Mouse (Mus musculus): Measurements from ENCODE around the gene Bax.

Gene Bax

DNA sequence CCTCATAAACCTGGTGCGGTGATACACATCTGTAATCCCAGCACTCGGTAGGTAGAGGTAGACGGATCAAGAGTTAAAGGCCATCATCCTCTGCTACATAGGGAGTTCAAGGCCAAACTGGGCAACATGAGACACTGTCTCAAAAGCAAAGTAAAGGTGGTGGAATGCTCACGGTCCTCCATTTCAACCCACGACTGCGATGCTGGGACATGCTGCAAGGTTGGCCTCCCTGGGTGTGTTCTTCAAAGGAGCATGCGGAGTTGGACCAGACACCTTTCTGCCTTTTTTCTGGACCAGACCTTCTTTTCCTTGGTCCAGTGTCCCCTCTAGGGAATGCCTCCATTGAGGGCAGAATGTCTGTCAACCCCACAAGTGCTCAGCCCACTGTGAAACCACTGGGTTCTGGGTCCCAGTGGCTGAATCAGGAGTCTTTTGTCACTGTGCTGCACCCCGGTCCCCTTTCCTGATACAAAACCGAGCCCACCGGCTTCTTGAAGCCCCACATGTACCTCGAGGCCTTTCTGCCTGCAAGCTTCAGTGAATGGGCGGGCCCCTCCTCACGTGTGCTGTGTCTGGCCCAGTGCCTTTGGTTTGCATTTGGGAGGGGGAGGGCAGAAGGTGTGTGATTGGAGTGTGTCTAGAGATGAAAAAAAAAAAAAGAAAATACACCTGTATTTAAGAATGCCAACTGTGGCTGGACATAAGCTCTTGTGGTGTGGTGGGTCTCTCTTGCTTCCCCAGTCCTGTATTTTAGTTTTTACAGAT, 10.6 kb downstream of the Bax start:
- DNase-seq: peak; percentile 5

DNA sequence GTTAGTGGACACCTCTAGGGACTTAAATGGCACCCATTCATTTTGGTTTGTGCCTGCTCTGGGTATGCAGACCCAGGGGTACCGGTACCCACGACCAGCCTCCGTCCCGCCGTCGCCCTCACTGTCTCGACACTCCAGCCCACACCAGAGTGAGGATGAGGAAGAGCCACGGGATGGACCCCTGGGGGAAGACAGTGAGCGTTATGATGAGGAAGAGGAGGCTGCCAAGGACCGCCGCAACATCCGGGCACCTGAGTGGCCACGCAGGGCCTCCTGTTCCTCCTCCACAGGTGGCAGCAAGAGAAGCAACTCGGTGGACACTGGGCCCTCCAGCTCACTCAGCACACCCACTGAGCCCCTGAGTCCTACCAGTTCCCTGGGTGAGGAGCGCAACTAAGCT, 11.7 kb downstream of the Bax start:
- no peak for DNase-seq

DNA sequence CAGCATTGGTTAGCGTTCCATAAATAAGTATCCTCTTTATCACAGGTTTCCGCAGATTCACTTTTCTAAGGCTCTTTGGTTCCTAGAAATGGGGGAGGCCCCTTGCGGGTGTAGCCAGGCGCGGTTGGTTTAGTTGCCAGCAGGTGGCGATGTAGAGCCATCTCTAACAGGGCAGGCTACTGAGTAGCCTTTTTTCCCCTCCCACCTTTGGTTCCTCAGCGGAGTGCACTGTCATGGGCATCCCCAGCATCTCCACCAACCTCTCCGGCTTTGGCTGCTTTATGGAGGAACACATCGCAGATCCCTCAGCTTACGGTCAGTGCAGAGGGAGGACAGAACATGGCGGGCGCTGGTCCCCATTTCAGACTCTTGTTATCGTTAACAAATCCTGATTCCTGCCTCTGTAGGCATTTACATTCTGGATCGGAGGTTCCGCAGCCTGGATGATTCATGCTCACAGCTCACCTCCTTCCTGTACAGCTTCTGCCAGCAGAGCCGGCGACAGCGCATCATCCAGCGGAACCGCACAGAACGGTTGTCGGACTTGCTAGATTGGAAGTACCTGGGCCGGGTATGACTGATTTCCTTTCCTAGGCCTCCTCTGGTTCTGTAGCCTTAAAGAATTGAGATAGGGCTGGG, 15.2 kb downstream of the Bax start:
- DNase-seq: peak; percentile 90

DNA sequence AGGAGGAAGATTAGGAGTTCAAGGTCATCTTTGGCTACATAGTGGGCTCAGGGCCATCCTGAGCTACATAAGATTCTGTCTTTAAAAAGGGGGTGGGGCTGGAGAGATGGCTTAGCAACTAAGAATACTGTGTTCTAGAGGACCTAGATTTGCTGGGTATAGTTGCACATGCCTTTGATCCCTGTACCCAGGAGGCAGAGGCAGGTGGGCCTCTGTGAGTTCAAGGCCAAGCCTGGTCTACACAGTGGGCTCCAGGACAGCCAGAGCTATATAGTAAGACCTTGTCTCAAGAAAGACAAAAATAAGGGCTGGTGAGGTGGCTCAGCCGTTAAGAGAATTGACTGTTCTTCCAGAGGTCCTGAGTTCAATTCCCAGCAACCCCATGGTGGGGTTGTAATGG, 16.7 kb downstream of the Bax start:
- no peak for DNase-seq

DNA sequence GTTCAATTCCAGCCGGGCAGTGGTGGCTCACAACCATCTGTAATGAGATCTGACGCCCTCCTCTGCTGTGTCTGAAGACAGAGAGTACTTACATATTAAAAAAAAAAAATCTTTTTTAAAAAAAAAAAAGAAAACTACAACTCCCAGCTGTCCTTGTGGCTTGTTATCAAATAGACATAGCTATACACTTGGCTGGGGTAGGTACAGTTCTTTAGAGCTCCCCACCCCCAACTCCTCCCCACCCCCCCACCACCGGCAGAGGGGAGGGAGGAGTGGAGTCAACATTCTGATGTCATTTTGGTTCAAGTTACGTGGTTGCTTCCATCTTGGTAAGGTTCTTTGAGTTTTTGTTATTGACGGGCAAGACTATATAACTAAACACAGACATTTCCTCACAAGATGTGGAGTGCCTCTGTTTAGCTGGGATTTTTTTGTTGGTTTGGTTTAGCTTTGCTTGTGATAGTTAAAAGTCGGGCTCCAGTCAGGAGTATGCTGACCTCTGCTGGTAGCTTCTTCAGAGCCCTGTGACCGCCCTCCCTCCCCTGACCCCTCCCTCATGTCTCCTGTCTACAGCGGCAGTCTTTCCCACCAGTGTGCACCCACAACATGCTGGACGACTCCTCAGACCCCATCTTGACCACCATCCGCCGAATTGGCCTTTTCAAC, 19.2 kb downstream of the Bax start:
- DNase-seq: peak; percentile 52

DNA sequence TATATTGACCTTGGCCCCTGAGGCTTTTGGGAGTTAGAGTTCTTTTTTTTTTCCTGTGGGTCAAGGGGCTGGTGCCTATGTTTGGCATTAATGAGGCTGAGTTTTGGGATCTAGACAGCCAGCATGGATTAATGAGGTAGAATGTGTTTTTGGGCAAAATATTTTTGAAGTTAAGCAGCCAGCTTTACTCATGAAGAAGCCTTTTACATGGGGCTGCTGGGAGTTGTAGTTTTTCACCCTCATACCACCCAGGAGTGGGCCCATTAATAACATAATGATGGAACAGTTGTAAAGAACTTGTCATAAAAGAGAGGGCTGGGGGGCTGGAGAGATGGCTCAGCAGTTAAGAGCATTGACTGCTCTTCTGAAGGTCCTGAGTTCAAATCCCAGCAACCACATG, 20.1 kb downstream of the Bax start:
- DNase-seq: no peak

DNA sequence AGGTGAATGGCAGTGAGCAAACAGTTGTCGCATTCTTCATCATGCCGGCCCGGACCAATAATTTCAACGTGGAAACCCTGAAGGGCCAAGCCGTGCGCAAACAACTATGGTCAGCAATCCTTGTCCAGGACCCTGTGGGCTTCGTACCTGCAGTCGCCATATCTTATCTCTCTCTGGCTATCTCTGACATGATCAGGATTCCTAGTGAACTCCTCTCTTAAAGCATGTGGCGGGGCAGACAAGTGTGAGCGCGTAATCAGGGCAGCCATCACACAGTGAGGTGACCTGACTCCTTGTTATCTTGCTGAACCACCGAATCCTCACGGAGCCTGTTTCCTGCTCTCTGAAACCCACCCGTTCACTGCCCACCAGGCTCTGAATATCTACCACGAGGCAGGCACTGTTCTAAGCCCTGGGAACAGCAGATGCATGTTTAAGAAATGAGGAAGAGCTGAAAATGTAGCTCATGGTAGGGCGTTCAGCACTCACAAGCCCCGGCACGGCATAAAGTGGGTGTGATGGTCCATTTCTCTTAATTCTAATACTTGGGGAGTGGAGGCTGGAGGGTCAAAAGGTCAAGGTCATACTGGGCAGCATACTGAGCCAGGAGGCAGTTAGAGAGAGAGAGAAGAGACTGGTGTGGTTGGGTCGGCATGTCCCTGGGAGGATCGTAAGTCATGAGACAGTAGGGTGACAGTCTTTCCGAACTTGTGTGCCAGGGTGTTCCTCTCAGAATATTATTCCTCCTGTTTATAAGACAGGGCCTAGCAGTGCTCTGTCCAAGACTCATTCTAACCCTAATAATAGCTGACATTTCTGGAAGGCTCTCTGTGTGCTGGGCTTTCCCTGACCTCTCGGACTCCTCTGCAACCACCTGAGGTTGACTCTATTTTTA, 22.9 kb downstream of the Bax start:
- no peak for DNase-seq

DNA sequence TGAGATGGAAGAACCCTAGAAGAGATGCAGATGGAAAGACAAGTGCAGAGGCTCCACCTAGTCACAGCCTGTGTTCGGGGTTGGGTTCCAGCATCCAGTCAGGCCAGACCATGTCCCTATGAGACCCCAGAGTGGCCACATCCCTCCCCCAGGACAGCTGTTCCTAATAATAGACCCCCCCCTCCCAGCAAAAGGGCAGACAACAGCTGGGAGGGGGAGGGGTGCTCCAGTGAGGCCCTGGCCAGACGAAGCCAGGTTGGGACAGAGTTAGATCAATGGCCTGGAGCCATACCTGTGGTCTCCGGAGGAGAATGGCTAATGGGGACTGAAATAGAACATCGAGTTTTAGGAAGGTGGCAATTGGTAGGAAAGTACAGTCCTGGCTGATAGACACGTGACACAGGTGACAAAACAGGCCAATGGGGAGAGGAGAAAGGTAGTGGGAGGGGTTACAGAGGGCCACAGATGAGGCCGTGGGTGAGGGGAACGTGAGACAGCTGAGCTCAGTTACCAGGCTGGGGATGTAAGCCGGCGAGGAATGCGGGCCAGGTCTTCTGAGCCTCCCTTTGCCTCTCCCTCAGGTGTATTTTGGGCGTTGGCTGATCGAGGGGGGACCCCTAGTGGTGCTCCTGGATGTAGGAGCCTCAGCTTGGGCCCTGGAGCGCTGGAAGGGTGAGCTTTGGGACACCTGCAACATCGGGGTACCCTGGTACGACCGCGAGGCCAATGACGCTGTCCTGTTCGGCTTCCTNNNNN, 29.0 kb downstream of the Bax start, which contains the start of gene Ruvbl2:
Ruvbl2 (minus strand) TSS at position 576 of the 756 bp plus-strand sequence.
- peak; percentile 33 for DNase-seq

DNA sequence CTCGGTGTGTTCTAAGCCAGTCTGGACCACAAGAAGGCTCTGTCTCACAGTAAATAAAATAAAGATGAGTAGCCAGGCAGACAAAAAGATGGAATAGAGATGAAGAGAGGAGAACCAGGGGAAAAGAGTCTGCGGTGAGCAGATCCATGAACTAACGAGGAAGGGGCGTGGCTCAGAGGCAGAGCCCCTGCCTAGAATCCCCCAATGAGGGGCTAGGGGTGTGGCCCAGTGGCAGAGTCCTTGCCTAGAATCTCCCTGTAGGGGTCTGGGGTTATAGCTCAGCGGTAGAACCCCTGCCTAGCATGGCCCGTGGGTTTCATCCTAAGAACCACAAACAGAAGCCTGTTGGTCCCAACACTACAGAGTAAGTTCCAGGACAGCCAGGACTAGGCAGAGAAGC, 29.7 kb downstream of the Bax start:
- DNase-seq: no peak

DNA sequence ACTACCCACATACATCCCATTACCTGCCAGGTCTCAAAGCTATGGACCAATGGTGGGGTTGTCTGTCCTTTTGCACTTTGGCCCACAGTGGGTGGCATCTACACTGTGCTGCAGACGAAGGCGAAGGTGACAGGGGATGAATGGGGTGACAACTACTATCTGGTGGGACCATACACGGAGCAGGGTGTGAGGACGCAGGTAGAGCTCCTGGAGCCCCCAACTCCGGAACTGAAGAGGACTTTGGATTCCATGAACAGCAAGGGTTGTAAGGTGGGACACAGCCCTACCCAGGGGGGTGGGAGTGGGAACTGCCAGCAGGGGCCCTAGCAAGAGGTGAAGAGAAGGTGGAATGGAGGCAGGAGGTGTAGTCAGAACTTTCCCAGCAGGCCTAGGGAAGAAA, 30.3 kb downstream of the Bax start:
- no peak for DNase-seq

DNA sequence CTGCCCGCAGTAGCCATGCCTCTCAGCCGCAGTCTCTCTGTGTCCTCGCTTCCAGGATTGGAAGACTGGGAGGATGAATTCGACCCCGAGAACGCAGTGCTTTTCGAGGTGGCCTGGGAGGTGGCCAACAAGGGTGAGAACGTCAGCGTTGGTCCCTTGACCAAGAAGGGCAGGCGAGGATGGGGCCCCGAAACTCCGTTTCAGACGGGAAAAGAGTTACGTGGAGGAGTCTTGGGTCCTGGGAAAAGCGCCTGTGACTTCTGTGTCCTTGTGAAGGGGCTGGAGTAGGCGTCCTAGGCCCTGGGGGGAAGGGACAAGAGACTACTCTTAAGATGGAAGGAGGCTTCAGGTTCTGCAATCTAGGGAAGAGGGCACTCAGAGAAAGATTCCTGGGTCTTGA, 31.7 kb downstream of the Bax start:
- no peak for DNase-seq

DNA sequence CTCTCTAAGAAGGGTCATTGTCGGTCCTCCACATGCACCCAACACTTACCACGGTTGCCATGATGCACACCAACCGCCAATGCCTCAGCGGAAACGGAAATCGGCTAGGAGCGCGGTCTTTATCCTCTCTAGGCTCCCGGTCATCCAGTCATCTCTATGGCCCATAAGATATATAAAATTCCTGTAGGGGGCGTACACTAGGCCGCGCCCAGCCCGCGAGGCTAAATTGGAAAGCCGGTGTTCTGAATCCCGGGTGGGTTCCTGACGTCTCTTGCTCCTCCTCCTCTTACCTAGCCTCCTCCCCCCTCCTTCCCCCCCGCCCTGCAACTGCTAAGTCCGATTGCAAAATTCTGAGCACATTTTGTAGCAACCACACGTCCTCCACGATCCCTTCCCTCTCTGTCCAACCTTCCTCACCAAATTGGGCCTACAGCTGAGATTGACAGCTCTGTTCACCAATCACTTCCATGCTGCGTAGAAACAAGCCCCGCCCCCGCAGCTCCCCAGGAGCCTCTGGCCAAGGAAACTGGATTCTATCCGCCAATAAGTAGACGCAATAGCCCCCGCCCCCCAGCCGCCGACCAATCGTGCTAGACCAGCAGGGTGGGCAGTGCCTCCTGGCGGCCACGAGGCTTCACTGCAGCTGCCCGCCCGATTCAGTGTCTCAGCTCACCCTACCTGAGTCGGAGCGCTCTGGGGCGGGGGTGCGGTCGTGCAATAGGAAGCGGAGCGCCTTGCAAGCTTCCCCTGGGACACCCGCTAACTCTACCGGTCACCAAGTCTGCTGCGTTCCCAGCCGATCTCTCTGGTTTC, 32.3 kb downstream of the Bax start, which contains the start of gene Gys1:
Gys1 (plus strand) TSS at position 642 of the 813 bp plus-strand sequence.
- DNase-seq: peak; percentile 100

DNA sequence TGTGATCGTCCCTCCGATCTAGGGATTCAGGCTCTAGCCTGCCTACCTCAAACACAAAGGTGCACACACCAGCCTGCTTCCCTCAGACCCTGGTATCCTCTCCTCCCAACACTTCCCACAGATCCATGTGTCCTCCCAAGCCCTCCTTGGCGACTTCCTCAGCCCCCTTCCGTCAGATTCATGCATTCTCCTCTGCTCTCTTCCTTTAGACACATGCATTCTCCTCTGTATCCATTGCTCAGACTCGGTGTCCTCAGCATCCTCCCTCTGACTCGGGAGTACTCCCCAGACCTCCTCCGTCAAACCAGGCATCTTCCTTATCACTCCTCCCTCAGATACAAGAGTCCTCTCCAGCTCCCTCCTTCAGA, 32.9 kb downstream of the Bax start:
- no peak for DNase-seq

DNA sequence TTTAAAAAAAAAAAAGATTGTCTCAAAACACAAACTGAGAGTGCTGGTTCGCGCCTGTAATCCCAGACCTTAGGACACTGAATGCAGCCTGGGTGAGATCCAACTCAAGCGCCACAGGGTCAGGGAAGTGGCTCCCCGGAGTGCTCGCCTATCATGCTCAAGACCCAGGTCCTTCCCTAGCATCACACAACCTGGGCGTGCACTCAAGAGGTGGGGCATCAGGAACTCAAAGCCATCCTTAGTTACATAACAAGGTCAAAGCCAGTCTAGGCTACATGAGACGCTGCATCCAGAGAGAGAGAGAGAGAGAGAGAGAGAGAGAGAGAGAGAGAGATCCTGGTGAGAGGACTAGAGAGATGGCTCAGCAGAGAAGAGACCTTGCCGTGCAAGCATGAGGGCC, 40.1 kb downstream of the Bax start:
- no peak for DNase-seq

DNA sequence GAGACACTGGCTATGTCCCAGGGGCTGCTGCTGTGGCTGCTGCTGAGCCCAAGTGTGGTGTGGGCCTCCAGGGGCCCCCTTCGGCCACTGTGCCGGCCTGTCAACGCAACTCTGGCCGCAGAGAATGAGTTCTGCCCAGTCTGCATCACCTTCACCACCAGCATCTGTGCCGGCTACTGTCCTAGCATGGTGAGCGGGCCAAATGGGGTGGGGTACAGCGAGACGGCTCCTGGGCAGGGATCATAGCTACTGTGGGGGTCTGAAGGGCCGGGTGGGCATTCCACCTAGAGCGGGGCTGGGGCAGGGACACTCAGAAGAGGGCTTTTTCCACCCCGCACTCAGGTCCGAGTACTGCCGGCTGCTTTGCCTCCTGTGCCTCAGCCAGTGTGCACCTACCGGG, 45.5 kb downstream of the Bax start:
- no peak for DNase-seq

DNA sequence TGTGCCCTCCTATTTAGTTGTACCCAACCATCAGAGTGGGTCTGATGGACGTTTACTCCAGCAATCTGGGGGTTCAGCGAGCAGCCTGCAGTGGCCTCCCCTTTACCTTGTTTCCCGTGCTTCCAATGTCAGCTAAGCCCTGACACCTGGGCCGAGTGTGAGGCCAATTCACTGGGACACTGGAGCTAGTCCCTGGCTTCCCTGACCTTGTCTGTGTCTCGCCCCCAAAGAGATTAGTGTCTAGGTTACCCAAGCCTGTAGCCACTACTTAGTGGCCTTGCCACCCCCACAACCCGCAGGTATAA, 46.1 kb downstream of the Bax start, which contains the start of gene Lhb:
Lhb (plus strand) TSS at position 206 of the 305 bp plus-strand sequence.
- no peak for DNase-seq

DNA sequence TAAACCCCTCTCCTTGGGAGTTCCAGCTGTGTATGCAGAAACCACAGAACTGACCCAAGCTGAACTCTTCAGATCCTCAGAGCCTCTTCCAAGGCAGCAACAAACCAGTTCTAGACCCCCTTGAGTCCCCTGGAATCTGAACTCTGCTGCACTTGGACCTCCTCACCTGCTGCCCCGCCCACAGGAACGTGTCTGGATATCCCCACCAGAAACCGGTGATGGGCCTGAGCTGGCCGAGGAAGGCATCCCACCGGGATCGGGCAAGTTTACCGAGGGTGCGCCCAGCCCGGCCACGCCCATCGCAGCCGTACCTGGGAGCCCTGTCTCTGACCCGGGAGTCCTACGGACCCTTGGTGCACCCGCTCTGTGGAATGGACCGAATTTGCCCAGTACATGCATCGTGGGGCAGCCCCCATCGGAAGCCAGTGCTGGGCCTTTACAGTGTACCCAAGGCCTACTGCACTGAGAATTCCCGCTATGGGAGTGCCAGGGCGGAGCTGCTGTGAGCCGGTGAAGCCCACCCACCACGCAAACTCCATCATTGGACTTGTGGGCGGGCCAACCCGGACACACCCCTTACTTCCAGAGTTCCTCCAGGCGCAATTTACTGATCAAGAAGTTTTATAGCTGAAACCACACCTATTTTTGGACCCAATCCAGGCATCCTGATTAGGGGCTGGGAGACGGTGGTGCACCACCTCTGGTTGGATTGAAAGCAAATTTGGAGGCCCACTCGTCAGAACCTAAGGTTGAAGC, 46.7 kb downstream of the Bax start:
- DNase-seq: no peak

DNA sequence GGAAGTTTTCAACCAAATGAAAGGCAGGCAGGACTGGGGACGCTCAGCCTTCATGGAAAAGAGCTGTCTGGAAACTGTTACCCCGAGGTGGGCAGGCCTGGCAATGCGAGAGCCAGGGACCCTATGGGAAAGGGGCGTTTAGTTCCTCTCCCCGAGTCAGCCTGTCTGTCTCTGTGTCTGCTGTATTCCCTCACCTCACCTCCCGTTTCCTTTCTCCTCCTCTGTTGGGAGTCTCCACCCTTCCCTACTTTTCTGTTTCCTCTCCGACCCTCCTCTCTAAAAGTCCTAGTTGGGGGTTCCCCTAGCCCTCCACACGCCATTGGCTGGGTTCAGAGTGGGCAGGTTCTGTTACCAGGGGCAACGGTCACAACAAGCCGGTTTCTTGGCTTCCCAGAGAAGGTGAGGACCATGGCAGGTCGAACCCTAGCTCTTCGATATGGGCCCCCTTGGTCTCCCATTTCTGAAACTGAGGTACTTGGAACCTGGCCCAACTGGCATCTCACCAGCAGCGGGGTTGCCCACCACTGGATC, 48.7 kb downstream of the Bax start:
- DNase-seq: no peak

DNA sequence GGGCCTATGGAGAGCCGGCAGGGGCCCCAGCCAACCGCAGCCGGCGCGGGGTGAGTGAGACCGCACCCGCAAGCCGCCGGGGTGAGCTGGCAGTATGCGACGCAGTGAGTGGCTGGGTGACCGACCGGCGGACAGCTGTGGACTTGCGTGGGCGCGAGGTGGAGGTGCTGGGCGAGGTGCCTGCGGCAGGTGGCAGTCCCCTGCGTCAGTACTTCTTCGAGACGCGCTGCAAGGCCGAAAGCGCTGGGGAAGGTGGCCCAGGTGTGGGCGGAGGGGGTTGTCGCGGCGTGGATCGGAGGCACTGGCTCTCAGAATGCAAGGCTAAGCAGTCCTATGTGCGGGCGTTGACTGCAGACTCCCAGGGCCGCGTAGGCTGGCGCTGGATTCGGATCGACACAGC, 51.1 kb downstream of the Bax start:
- no peak for DNase-seq

DNA sequence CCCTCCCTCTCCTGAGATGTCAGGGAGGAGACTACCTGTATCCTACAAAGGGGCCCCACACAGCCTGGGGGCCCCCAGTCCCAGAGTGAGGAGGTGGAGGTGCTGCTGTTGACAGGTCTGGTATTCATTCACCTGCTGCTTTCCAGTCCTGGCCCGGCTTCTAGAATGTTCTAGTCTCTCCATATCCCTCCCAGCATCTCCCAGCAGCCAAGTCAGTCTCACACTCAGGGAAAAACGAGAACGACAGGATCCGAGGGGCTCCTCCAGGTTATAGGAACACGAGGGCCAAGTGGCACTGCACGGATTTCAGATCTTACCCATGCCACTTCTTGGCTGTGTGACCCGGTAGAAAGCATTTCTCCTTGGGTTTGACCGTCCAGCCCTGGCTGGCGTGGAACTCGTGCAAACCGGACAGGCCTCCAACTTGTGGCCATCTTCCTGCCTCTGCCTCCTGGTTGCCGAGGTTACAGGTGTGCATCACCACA, 51.9 kb downstream of the Bax start:
- no peak for DNase-seq
